Mouse (Mus musculus) kidney, adult 2 months (tissue): ENCODE data around the gene Kif5c.

Source experiments
- CTCF ChIP-seq: fragments of 200-500 bp; conservative IDR thresholded peaks from 2 replicates; pipeline ENCODE4 v1.5.1; 2011; ENCODE audit warnings: low read depth, mild to moderate bottlenecking, control low read depth, low read length, moderate library complexity, mixed read lengths; ENCODE audit not compliant: insufficient read depth, insufficient read length
- POLR2A ChIP-seq: fragments of 200-500 bp; IDR thresholded peaks from one replicate; pipeline ENCODE4 v1.6.1; 2011; ENCODE audit warnings: low read depth, low read length, control low read depth

DNA sequence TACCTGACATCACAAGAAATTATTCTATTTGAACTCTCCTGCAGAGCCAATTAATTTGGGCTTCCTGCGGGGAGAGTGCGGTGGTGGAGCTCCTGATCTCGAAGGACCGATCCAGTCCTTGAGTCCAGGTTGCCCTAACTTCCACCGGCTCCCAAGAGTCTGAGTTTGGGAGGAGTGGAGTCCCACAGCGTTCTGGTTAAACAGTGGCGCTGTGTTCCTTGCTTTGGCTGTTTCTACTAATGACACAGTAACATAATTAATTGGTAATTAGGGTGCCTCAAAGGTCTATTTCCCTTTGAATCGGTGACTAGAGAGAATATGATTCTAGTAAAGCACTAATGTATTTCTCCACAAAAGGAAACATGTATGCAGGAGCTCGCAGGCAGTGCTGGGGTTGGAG is 103.2 kb downstream of the Kif5c start:
- TF ChIP-seq CTCF: no peak
- no peak for TF ChIP-seq POLR2A
